ENCODE assay signal across 8 mouse cellular contexts in genomic region chr14:30573983-30574584, GRCm38 (mm10). TPM values are rescaled to one million over a fixed set of nuclear protein-coding genes. Genes with fewer than 3 reads are reported as not detected.
A peak's percentile ranks its signal among the peaks of the same experiment; 100 is the strongest.
DNase-seq lines count a peak whose midpoint lies in the region; ATAC-seq and TF ChIP-seq lines count a peak whose summit lies in the region.

No protein-coding gene starts in this region.

- 72% methylated on average over 6 of the region's 6 CpGs for WGBS in hindbrain, embryonic 13.5 days
- WGBS in lung, embryonic 16.5 days, result 53% methylated on average over 6 of the region's 6 CpGs

- ATAC-seq in G1E (ENCODE audit: extremely low read depth, insufficient number of reproducible peaks, low FRiP score, poor library complexity, severe bottlenecking), result no peak
- peak; percentile 82 for ATAC-seq in erythroid progenitor cell, adult 5-6 weeks (replicated peaks; ENCODE audit: low FRiP score, poor library complexity, severe bottlenecking)
- ATAC-seq in hindbrain, embryonic 13.5 days (ENCODE audit: low FRiP score), result 0 out of 2 replicates have a peak, but pooled peaks have one; percentile 36
- ATAC-seq in lung, embryonic 16.5 days (ENCODE audit: low read depth), result peak; percentile 70; the same call in 1 of the 2 replicates

- no peaks in the 10 kb centered on the region for H3K9me3 ChIP-seq in G1E (replicated peaks)
- no peaks in the 10 kb centered on the region for H3K9me3 ChIP-seq in hindbrain, embryonic 13.5 days
- H3K9me3 ChIP-seq in lung, embryonic 16.5 days (ENCODE audit: control insufficient read depth, low read length), result no peaks in the 10 kb centered on the region

- no peak overlapping the region for H3K4me2 ChIP-seq in hindbrain, embryonic 13.5 days
- H3K4me2 ChIP-seq in lung, embryonic 16.5 days (ENCODE audit: low read depth, low read length), result no peak overlapping the region

- peak; percentile 94 for TF ChIP-seq CTCF in G1E (IDR thresholded peaks at IDR 0.05; ENCODE audit: low read depth, low read length)

- peaks cover 74% of the 10 kb centered on the region for H3K36me3 ChIP-seq in G1E (replicated peaks)
- peaks cover 61% of the 10 kb centered on the region for H3K36me3 ChIP-seq in hindbrain, embryonic 13.5 days
- H3K36me3 ChIP-seq in lung, embryonic 16.5 days (ENCODE audit: control insufficient read depth, insufficient read depth, low read length), result peaks cover 41% of the 10 kb centered on the region

- no peak overlapping the region for H3K4me3 ChIP-seq in G1E (ENCODE audit: low read depth, low read length)
- H3K4me3 ChIP-seq in hindbrain, embryonic 13.5 days, result no peak overlapping the region
- no peak overlapping the region for H3K4me3 ChIP-seq in lung, embryonic 16.5 days (ENCODE audit: low read length)

- peaks cover 2% of the 10 kb centered on the region; the same call in 1 of the 2 replicates for H3K27me3 ChIP-seq in G1E (ENCODE audit: insufficient read depth, low read length)
- H3K27me3 ChIP-seq in hindbrain, embryonic 13.5 days, result no peaks in the 10 kb centered on the region
- H3K27me3 ChIP-seq in lung, embryonic 16.5 days (ENCODE audit: control insufficient read depth, insufficient read depth, low read depth, low read length), result no peaks in the 10 kb centered on the region

- H3K9ac ChIP-seq in hindbrain, embryonic 13.5 days, result no peak overlapping the region
- H3K9ac ChIP-seq in lung, embryonic 16.5 days (ENCODE audit: low read length), result no peak overlapping the region

- peaks cover 87% of the 10 kb centered on the region for H3K4me1 ChIP-seq in G1E (ENCODE audit: insufficient read depth, low read depth, low read length)
- no peaks in the 10 kb centered on the region for H3K4me1 ChIP-seq in hindbrain, embryonic 13.5 days (replicated peaks)
- peaks cover 9% of the 10 kb centered on the region for H3K4me1 ChIP-seq in lung, embryonic 16.5 days (replicated peaks; ENCODE audit: control insufficient read depth, insufficient read depth, low read length)

- H3K27ac ChIP-seq in hindbrain, embryonic 13.5 days, result no peak overlapping the region
- no peak overlapping the region for H3K27ac ChIP-seq in lung, embryonic 16.5 days (ENCODE audit: low read length)

- DNase-seq in G1E (ENCODE audit: low spot score), result peak; percentile 14
- peak; percentile 65 for DNase-seq in c-Kit-negative CD71-positive TER-119-positive erythroid progenitor cells, embryonic 14.5 days (ENCODE audit: low read depth, low spot score)
- DNase-seq in layer of hippocampus, adult 9-11 months, result peak; percentile 64
- peak; percentile 77 for DNase-seq in ovary, postnatal 14 days (ENCODE audit: low spot score)
- DNase-seq in thymus, postnatal 10 days (ENCODE audit: low spot score in 2 of 2), result peak; percentile 42 to 78

RNA-seq across cellular contexts. Expression of gene Tkt, which starts 25.9 kb away (rescaled TPM):
- total RNA-seq in G1E (2014; fragmentation: Nextera tagmentation), result 143 and 146 TPM in 2 replicates
- total RNA-seq in G1E (2017), result 550 and 661 TPM in 2 replicates
- 1,030 and 1,086 TPM in 2 replicates for polyA plus RNA-seq in G1E (2012)
- total RNA-seq in erythroid progenitor cell, adult 5-6 weeks (2015; ENCODE audit: low replicate concordance), result 75.5 and 90.8 TPM in 2 replicates
- 145 and 161 TPM in 2 replicates for total RNA-seq in erythroid progenitor cell, adult 5-6 weeks (2017; ENCODE audit: low replicate concordance)
- 231 TPM in 2 replicates for polyA plus RNA-seq in hindbrain, embryonic 13.5 days (2015; fragmentation: Nextera tagmentation; extraction: Ambion mirVana)
- 244 and 251 TPM in 2 replicates for polyA plus RNA-seq in lung, embryonic 16.5 days (2015; fragmentation: Nextera tagmentation; extraction: Ambion mirVana)

RNA-seq across cellular contexts. Expression of gene Prkcd, which starts 51.9 kb away (rescaled TPM):
- total RNA-seq in G1E (2014; fragmentation: Nextera tagmentation) (31.3 and 43.9 TPM in 2 replicates), G1E (2017) (130 and 138 TPM in 2 replicates)
- polyA plus RNA-seq in G1E (2012), result 37.0 and 43.6 TPM in 2 replicates
- 32.4 and 35.2 TPM in 2 replicates for total RNA-seq in erythroid progenitor cell, adult 5-6 weeks (2015; ENCODE audit: low replicate concordance)
- total RNA-seq in erythroid progenitor cell, adult 5-6 weeks (2017; ENCODE audit: low replicate concordance), result 19.5 and 35.7 TPM in 2 replicates
- 29.2 and 31.7 TPM in 2 replicates for polyA plus RNA-seq in hindbrain, embryonic 13.5 days (2015; fragmentation: Nextera tagmentation; extraction: Ambion mirVana)
- 53.4 and 55.4 TPM in 2 replicates for polyA plus RNA-seq in lung, embryonic 16.5 days (2015; fragmentation: Nextera tagmentation; extraction: Ambion mirVana)

Comparison
In these comparisons a context has a peak if more than half of its experiments do, and no peak if none do; other contexts are left out.
1. DNase-seq: peak in every context shown above with its lines; median percentile 77 in ovary, postnatal 14 days; 65 in c-Kit-negative CD71-positive TER-119-positive erythroid progenitor cells, embryonic 14.5 days; 64 in layer of hippocampus, adult 9-11 months; 60 in thymus, postnatal 10 days; 14 in G1E.